Mouse (Mus musculus): ENCODE data around the gene Tppp2.

Gene Tppp2

DNA sequence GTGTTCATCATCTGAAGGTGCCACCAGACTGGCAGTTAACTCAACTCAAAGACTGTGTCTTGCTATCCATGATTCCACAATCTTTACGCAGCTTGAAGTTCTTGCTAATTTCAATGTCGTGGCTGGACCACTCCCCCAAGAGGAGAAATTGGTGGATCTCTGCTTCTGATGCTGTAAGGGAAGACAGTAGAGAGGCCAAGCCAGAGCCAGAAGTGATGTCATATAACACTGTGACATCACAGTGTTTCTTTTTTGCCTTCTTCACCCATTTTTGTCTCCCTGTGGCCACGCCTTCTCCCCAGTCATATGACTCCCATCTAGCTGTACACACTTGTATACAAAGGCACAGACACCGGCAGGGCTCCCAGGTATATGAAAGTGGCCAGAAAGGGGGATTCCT lies at the start of gene Tppp2:
Gene Tppp2 (plus strand): TSS at position 301 of the 400 bp plus-strand sequence.
- DNase-seq (ENCODE audit: low read depth in 2 of 2, low spot score in 2 of 2): no peak

DNA sequence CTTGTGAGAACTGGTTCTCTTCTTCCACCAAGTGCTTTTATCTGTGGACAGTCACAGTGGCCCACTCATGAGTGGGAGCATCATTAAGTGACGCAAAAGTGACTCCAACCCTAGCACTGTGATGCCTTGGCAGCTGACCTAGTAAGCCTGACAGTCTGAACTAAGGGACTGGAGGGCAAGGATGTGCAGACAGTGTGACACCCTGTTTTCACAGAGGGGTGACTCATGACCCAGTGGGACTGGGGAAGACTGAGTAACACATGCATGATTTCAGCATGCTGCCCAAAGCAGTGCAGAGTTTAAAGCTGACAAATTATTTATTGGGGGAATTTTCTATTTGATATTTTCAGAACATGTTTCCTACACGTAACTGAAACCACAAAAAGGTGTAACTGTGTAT lies 47.5 kb upstream of the Tppp2 start:
- DNase-seq (ENCODE audit: low read depth in 2 of 2, low spot score in 2 of 2): no peak

DNA sequence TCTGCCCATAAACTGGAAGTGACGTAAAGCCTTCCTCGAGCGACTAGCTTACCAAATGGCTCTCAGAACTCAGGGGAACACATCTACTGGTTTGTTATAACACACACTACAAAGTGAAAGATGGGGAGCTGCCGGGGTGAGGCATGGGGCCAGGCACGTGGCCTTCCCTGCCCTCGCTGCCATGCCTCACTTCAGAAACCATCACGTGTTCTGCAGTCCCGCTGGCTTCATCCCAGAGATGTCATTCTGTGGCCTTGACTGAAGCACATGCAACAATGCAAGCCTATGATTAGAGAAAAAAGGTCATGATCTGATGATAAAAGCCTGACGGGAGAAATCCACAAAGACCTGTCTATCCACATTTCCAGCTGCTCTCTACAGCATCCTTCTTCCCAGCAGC lies 46.5 kb upstream of the Tppp2 start:
- DNase-seq (ENCODE audit: low read depth in 2 of 2, low spot score in 2 of 2): no peak

GRCm38 (mm10) chr14:51877517-51877916 lies 40.7 kb upstream of the Tppp2 start:
- DNase-seq (ENCODE audit: low read depth in 2 of 2, low spot score in 2 of 2): no peak

- DNase-seq (ENCODE audit: low read depth in 2 of 2, low spot score in 2 of 2): peak; percentile 79 to 90
Observed at GRCm38 (mm10) chr14:51883527-51884030, 34.6 kb upstream of the Tppp2 start.

DNA sequence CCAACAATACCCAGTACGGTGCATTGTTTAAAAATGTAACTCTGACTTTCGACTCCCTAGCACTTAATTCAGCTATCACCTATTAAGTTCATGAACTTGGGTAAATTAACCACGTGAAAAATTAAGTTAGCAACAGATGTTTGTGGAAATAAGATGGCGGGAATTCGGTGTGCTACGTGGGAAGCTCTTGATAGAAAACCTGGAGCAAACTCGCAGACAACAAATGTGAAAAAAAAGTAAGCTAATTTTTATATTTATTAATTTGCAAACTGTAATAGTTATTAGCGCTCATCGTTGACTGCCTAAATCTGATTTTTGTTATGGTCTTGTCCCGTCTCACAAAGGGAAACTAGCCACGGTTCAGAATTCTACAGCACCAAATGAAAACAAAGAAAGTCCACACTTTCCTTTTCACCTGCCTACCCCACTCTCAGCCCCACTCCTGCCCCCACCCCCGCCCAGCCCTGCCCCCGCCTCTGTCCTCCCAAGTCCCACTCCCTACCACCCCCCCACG lies 34.1 kb upstream of the Tppp2 start:
- no peak for DNase-seq (ENCODE audit: low read depth in 2 of 2, low spot score in 2 of 2)

GRCm38 (mm10) chr14:51884598-51885331 lies 33.5 kb upstream of the Tppp2 start, which contains the start of gene Mettl17:
TSS of gene Mettl17 (plus strand) at chr14:51884842.
- DNase-seq (ENCODE audit: low read depth in 2 of 2, low spot score in 2 of 2): peak; percentile 92 to 95

- DNase-seq (ENCODE audit: low read depth in 2 of 2, low spot score in 2 of 2): no peak
Observed at GRCm38 (mm10) chr14:51886051-51886450, 32.2 kb upstream of the Tppp2 start.

DNA sequence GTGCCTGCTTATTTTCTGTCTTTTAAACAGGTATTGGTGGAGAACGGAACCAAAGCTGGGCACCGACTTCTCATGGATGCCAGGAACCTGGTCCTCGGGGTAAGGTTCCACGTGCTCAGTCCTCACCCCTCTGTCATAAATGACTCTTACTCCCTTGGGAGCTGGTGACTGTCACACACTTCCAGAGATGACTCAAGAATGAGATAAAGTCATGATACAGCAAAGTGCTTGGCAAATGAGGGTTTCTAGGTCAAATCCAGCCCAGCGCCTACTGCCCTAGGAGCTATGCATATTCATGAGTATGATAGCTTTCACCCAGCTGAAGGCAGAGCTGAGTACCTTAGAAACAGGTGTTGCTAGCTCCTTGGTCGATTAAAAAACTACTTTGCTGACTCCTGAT lies 28.4 kb upstream of the Tppp2 start:
- no peak for DNase-seq (ENCODE audit: low read depth in 2 of 2, low spot score in 2 of 2)

DNA sequence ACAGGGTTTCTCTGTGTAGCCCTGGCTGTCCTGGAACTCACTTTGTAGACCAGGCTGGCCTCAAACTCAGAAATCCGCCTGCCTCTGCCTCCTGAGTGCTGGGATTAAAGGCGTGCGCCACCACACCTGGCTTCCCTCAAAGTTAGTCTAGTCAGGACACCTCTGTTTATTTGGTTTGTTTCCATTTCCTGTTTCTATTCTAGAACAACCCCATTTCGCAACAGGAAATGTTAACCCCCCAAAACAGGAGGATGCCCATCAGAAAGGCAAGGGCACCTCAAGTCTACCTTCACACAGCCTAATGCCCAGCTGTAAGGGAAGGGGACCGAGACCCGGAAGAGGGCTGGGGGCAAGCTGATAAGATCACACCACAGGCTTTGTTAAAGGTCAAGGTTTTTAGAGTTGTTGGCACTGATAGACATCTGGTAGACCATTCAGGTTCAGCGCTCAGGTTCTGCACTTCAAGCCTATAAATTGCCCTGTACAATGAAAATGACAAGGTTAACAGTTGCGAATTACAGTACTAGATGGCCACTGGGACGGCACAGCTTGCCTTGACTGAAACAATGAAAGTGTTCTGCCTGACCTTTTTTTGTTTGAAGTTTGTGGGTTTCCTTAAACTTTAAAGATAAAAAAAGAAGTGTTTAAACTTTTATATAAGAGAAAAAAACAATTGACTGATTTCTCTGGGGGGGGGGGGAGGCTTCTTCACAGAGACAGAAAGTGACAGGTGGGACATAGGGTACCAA lies 25.9 kb upstream of the Tppp2 start, which contains the start of gene Slc39a2:
Gene Slc39a2 (plus strand): TSS at position 699 of the 749 bp plus-strand sequence.
- no peak for DNase-seq (ENCODE audit: low read depth in 2 of 2, low spot score in 2 of 2)

GRCm38 (mm10) chr14:51893094-51893794 lies 25.0 kb upstream of the Tppp2 start:
- DNase-seq (ENCODE audit: low read depth in 2 of 2, low spot score in 2 of 2): no peak

GRCm38 (mm10) chr14:51893809-51894208 lies 24.4 kb upstream of the Tppp2 start:
- no peak for DNase-seq (ENCODE audit: low read depth in 2 of 2, low spot score in 2 of 2)

- no peak for DNase-seq (ENCODE audit: low read depth in 2 of 2, low spot score in 2 of 2)
Observed at GRCm38 (mm10) chr14:51895071-51895470, 23.2 kb upstream of the Tppp2 start.

GRCm38 (mm10) chr14:51896019-51896418 lies 22.2 kb upstream of the Tppp2 start:
- DNase-seq (ENCODE audit: low read depth in 2 of 2, low spot score in 2 of 2): no peak

DNA sequence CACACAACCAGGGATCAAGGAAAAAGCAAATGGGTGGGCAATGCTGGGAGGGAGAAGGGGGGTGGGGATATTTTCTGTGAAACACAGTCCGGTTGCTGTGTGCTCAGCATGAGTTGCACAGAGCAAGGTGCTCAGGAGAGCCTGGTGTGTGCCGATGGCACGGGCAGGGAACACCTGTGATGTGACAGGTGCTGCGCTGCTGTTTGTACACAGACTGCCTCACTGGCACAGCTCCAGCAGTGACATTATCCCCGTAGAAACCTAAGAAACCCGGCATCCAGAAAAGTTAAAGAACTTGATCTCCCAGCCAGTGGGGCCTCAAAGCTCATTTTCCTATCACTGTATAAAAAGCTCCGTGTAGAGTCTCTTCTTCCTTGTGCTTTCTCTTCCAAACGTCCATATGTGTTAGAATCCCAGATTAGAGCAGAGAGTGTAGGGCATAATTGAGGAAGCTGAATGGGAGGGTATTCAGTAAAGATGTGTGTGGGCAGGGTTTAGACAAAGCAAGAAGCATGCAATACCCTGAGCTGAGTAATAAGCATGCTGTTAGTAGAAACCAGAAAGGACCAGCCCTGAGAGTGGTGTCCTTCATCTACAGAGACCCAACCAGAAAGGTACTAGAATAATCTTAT lies 21.6 kb upstream of the Tppp2 start:
- no peak for DNase-seq (ENCODE audit: low read depth in 2 of 2, low spot score in 2 of 2)

GRCm38 (mm10) chr14:51899351-51899750 lies 18.9 kb upstream of the Tppp2 start:
- DNase-seq (ENCODE audit: low read depth in 2 of 2, low spot score in 2 of 2): no peak

DNA sequence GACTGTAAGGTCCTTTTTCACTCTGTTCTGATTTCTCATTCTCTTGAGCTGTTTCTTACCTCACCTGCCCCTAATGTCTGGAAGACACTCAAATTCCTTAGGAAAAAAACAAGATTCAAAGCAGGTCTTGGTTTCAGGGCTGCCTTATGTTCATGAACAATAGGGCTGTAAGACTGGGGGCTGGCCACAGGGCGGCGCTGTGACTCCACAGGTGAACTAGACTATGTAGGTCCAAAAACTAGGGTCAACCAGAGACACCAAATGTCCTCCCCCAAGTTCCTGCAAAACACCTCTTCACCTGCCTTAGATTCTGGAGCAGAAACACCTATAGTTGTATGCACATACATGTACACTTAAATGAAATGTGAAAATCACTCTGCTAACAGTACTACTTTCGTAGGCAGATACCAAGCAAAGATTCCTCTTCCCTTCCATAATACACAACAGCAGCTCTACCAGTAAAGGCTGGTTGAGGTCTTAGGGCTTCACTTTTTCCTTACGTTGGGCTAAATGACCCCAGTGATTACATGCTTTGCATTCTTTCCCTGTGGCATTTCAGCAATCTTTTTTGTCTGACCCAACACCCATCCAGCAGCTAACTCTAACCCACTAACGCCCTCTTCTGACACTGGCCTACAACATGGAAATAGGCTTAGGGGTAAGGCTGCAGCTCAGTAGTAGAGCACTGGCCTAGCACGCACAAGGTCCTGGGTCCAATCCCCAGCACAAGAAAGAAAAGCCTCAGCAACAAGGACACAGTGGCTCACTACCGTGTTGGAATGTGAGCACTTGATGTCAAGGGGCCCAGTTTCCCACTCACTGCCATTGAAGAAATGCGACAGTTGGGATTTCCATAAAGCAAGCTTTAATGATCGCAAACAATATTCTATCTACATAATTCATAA lies 15.2 kb upstream of the Tppp2 start:
- DNase-seq (ENCODE audit: low read depth in 2 of 2, low spot score in 2 of 2): peak; percentile 62 to 76

GRCm38 (mm10) chr14:51903782-51904181 lies 14.4 kb upstream of the Tppp2 start:
- DNase-seq (ENCODE audit: low read depth in 2 of 2, low spot score in 2 of 2): no peak

- DNase-seq (ENCODE audit: low read depth in 2 of 2, low spot score in 2 of 2): no peak
Observed at GRCm38 (mm10) chr14:51904706-51905105, 13.5 kb upstream of the Tppp2 start.

GRCm38 (mm10) chr14:51906102-51906501 lies 12.1 kb upstream of the Tppp2 start:
- DNase-seq (ENCODE audit: low read depth in 2 of 2, low spot score in 2 of 2): no peak
